ENCODE assay signal across 8 mouse cellular contexts in genomic region chr4:97777706-97778176, GRCm38 (mm10). TPM values are rescaled to one million over a fixed set of nuclear protein-coding genes. Genes with fewer than 3 reads are reported as not detected.
DNase-seq lines count a peak whose midpoint lies in the region; ATAC-seq and TF ChIP-seq lines count a peak whose summit lies in the region.

E130114P18Rik (minus strand) TSS chr4:97778078.

- under 1% methylated on average over 37 of the region's 37 CpGs for WGBS in forebrain, embryonic 12.5 days
- WGBS in heart, postnatal 0 days: under 1% methylated on average over 36 of the region's 37 CpGs
- 0% methylated on average over 36 of the region's 37 CpGs for WGBS in lung, embryonic 16.5 days
- under 1% methylated on average over 37 of the region's 37 CpGs for WGBS in neural tube, embryonic 15.5 days

- H3K4me2 ChIP-seq in forebrain, embryonic 12.5 days: peak within 1 kb of the TSS; percentile 83
- H3K4me2 ChIP-seq in heart, postnatal 0 days (ENCODE audit: low read depth, low read length): peak within 1 kb of the TSS; percentile 74
- H3K4me2 ChIP-seq in lung, embryonic 16.5 days (ENCODE audit: low read depth, low read length): peak within 1 kb of the TSS; percentile 67
- peak within 1 kb of the TSS; percentile 65 for H3K4me2 ChIP-seq in neural tube, embryonic 15.5 days

- no peak for TF ChIP-seq POLR2A in ES-Bruce4 (IDR thresholded peaks at IDR 0.05; ENCODE audit: insufficient read depth, low read length)

- H3K9me3 ChIP-seq in ES-Bruce4 (replicated peaks; ENCODE audit: control insufficient read depth, insufficient read depth, low read length, poor library complexity, severe bottlenecking): no peaks in the 10 kb centered on the region
- no peaks in the 10 kb centered on the region for H3K9me3 ChIP-seq in forebrain, embryonic 12.5 days
- H3K9me3 ChIP-seq in heart, postnatal 0 days (replicated peaks; ENCODE audit: control insufficient read depth, low read length): no peaks in the 10 kb centered on the region
- H3K9me3 ChIP-seq in lung, embryonic 16.5 days (ENCODE audit: control insufficient read depth, low read length): no peaks in the 10 kb centered on the region
- no peaks in the 10 kb centered on the region for H3K9me3 ChIP-seq in neural tube, embryonic 15.5 days (replicated peaks)

- no peaks in the 10 kb centered on the region for H3K4me1 ChIP-seq in ES-Bruce4 (ENCODE audit: control insufficient read depth, insufficient read depth, low read length)
- H3K4me1 ChIP-seq in forebrain, embryonic 12.5 days: peaks cover 33% of the 10 kb centered on the region
- H3K4me1 ChIP-seq in heart, postnatal 0 days (ENCODE audit: control insufficient read depth, insufficient read depth): peaks cover 15% of the 10 kb centered on the region
- peaks cover 22% of the 10 kb centered on the region for H3K4me1 ChIP-seq in lung, embryonic 16.5 days (replicated peaks; ENCODE audit: control insufficient read depth, insufficient read depth, low read length)
- H3K4me1 ChIP-seq in neural tube, embryonic 15.5 days: peaks cover 33% of the 10 kb centered on the region

- peaks cover 32% of the 10 kb centered on the region for H3K27me3 ChIP-seq in ES-Bruce4 (ENCODE audit: control insufficient read depth, insufficient read depth, low read length, poor library complexity, severe bottlenecking)
- H3K27me3 ChIP-seq in forebrain, embryonic 12.5 days: no peaks in the 10 kb centered on the region
- H3K27me3 ChIP-seq in heart, postnatal 0 days (ENCODE audit: control insufficient read depth, insufficient read depth, low read length): no peaks in the 10 kb centered on the region
- no peaks in the 10 kb centered on the region for H3K27me3 ChIP-seq in lung, embryonic 16.5 days (ENCODE audit: control insufficient read depth, insufficient read depth, low read depth, low read length)
- H3K27me3 ChIP-seq in neural tube, embryonic 15.5 days (replicated peaks): peaks cover 4% of the 10 kb centered on the region

- H3K9ac ChIP-seq in ES-Bruce4 (ENCODE audit: low read depth, poor library complexity, severe bottlenecking): peak within 1 kb of the TSS; percentile 85
- peak within 1 kb of the TSS; percentile 99 for H3K9ac ChIP-seq in forebrain, embryonic 12.5 days
- H3K9ac ChIP-seq in heart, postnatal 0 days (replicated peaks; ENCODE audit: low read depth, low read length): peak within 1 kb of the TSS; percentile 100
- peak within 1 kb of the TSS; percentile 99 for H3K9ac ChIP-seq in lung, embryonic 16.5 days (ENCODE audit: low read length)
- H3K9ac ChIP-seq in neural tube, embryonic 15.5 days (replicated peaks): peak within 1 kb of the TSS; percentile 75

- no peak within 1 kb of the TSS for H3K27ac ChIP-seq in ES-Bruce4 (ENCODE audit: insufficient read depth, low read length)
- peak within 1 kb of the TSS; percentile 94 for H3K27ac ChIP-seq in forebrain, embryonic 12.5 days
- peak within 1 kb of the TSS; percentile 99 for H3K27ac ChIP-seq in heart, postnatal 0 days (ENCODE audit: low read depth)
- H3K27ac ChIP-seq in lung, embryonic 16.5 days (ENCODE audit: low read length): peak within 1 kb of the TSS; percentile 95
- peak within 1 kb of the TSS; percentile 86 for H3K27ac ChIP-seq in neural tube, embryonic 15.5 days (replicated peaks)

- ATAC-seq in forebrain, embryonic 12.5 days (ENCODE audit: low FRiP score): peak; percentile 70
- peak; percentile 63 for ATAC-seq in heart, postnatal 0 days (ENCODE audit: insufficient read depth, low read depth)
- ATAC-seq in lung, embryonic 16.5 days (ENCODE audit: low read depth): peak; percentile 63
- ATAC-seq in neural tube, embryonic 15.5 days (ENCODE audit: low FRiP score): peak; percentile 73

- no peaks in the 10 kb centered on the region for H3K36me3 ChIP-seq in ES-Bruce4 (ENCODE audit: control insufficient read depth, insufficient read depth, low read length, poor library complexity, severe bottlenecking)
- peaks cover 4% of the 10 kb centered on the region for H3K36me3 ChIP-seq in forebrain, embryonic 12.5 days (replicated peaks)
- H3K36me3 ChIP-seq in heart, postnatal 0 days (replicated peaks; ENCODE audit: control insufficient read depth, insufficient read depth, low read length): no peaks in the 10 kb centered on the region; the same call in 1 of the 2 replicates
- H3K36me3 ChIP-seq in lung, embryonic 16.5 days (ENCODE audit: control insufficient read depth, insufficient read depth, low read length): no peaks in the 10 kb centered on the region
- no peaks in the 10 kb centered on the region for H3K36me3 ChIP-seq in neural tube, embryonic 15.5 days

- TF ChIP-seq CTCF in ES-Bruce4 (IDR thresholded peaks at IDR 0.05; ENCODE audit: low read depth, low read length): no peak
- TF ChIP-seq CTCF in heart, postnatal 0 days (IDR thresholded peaks at IDR 0.05; ENCODE audit: low read depth): no peak

- H3K4me3 ChIP-seq in ES-Bruce4 (ENCODE audit: low read depth, low read length): peak within 1 kb of the TSS; percentile 55
- peak within 1 kb of the TSS; percentile 63 for H3K4me3 ChIP-seq in forebrain, embryonic 12.5 days (replicated peaks)
- H3K4me3 ChIP-seq in heart, postnatal 0 days (ENCODE audit: low read depth, low read length): peak within 1 kb of the TSS; percentile 98
- peak within 1 kb of the TSS; percentile 90 for H3K4me3 ChIP-seq in lung, embryonic 16.5 days (ENCODE audit: low read length)
- peak within 1 kb of the TSS; percentile 78 for H3K4me3 ChIP-seq in neural tube, embryonic 15.5 days (replicated peaks)

- DNase-seq in brain, adult 2 months (ENCODE audit: low read depth, low spot score): peak; percentile 84
- peak; percentile 86 for DNase-seq in heart, postnatal 0 days (ENCODE audit: low spot score)
- peak; percentile 84 for DNase-seq in kidney, postnatal 10 days
- peak; percentile 44 for DNase-seq in thymus, postnatal 14 days

- no peak for TF ChIP-seq EP300 in ES-Bruce4 (IDR thresholded peaks at IDR 0.05; ENCODE audit: insufficient read depth, low read depth, low read length)
- TF ChIP-seq EP300 in heart, postnatal 0 days (IDR thresholded peaks at IDR 0.05; ENCODE audit: low read depth): no peak

RNA-seq across cellular contexts. Expression of gene E130114P18Rik, which starts in this region (rescaled TPM):
- polyA plus RNA-seq in ES-Bruce4 (2011; ENCODE audit: insufficient read depth, insufficient read length, low read depth, missing spikeins): not detected in 2 replicates
- polyA plus RNA-seq in forebrain, embryonic 12.5 days (2016; fragmentation: Nextera tagmentation; extraction: Ambion mirVana): 50.8 and 52.3 TPM in 2 replicates
- not detected in 2 replicates for total RNA-seq in heart, postnatal 0 days (2014; rRNA removed; ENCODE audit: low replicate concordance)
- 0.45 and 0.52 TPM in 2 replicates for polyA plus RNA-seq in heart, postnatal 0 days (2015; fragmentation: Nextera tagmentation; extraction: Ambion mirVana)
- 0.79 and 0.85 TPM in 2 replicates for polyA plus RNA-seq in lung, embryonic 16.5 days (2015; fragmentation: Nextera tagmentation; extraction: Ambion mirVana)
- polyA plus RNA-seq in neural tube, embryonic 15.5 days (2015; fragmentation: Nextera tagmentation; extraction: Ambion mirVana): 13.5 and 18.4 TPM in 2 replicates

Comparison
In these comparisons a context has a peak if more than half of its experiments do, and no peak if none do; other contexts are left out.
1. Peak in DNase-seq, ATAC-seq, H3K4me3 ChIP-seq, H3K27ac ChIP-seq, H3K9ac ChIP-seq and H3K4me2 ChIP-seq in heart, postnatal 0 days; RNA of the gene not detected or under 1 TPM.
2. Peak in ATAC-seq, H3K4me3 ChIP-seq, H3K27ac ChIP-seq, H3K9ac ChIP-seq and H3K4me2 ChIP-seq in lung, embryonic 16.5 days; RNA of the gene not detected or under 1 TPM.